Mouse (Mus musculus): ENCODE measurements around the gene Vwa3b. TPM values are rescaled to one million over a fixed set of nuclear protein-coding genes. Genes with fewer than 3 reads are reported as not detected.

Gene Vwa3b
- polyA plus RNA-seq (2015; fragmentation: Nextera tagmentation; extraction: Ambion mirVana) = 0.11 and 0.49 TPM in 2 replicates

- H3K4me3 ChIP-seq (ENCODE audit: low read length) = no peak within 1 kb of the TSS
- H3K36me3 ChIP-seq (ENCODE audit: control insufficient read depth, insufficient read depth) = no peaks in the 10 kb centered on the region
- H3K9ac ChIP-seq (ENCODE audit: low read length) = no peak within 1 kb of the TSS
- 79% methylated on average over 5 of the region's 5 CpGs for WGBS
- H3K4me1 ChIP-seq (ENCODE audit: control insufficient read depth, insufficient read depth, low read length) = 0 out of 2 replicates have a peak, but pooled peaks cover 3% of the 10 kb centered on the region
- peaks cover 2% of the 10 kb centered on the region; the same call in 1 of the 2 replicates for H3K27me3 ChIP-seq (ENCODE audit: control insufficient read depth, insufficient read depth, low read length)
- no peak within 1 kb of the TSS for H3K27ac ChIP-seq (ENCODE audit: low read length)
- ATAC-seq (replicated peaks; ENCODE audit: extremely low read depth, insufficient read depth, low FRiP score) = no peak
- no peak within 1 kb of the TSS for H3K4me2 ChIP-seq (ENCODE audit: low read depth, low read length)
- H3K9me3 ChIP-seq (replicated peaks; ENCODE audit: control insufficient read depth, low read length) = no peaks in the 10 kb centered on the region; the same call in 1 of the 2 replicates
Measured at GRCm38 (mm10) chr1:37025962-37026686, at the start of gene Vwa3b. TSS of gene Vwa3b (plus strand) at chr1:37026596.

- H3K9me3 ChIP-seq (replicated peaks; ENCODE audit: control insufficient read depth, low read length) = 0 out of 2 replicates have a peak, but pooled peaks cover 5% of the 10 kb centered on the region
- H3K36me3 ChIP-seq (ENCODE audit: control insufficient read depth, insufficient read depth) = no peaks in the 10 kb centered on the region
- no peak overlapping the region for H3K4me2 ChIP-seq (ENCODE audit: low read depth, low read length)
- no peaks in the 10 kb centered on the region for H3K4me1 ChIP-seq (ENCODE audit: control insufficient read depth, insufficient read depth, low read length)
- 63% methylated on average over 4 of the region's 4 CpGs for WGBS
- no peaks in the 10 kb centered on the region for H3K27me3 ChIP-seq (ENCODE audit: control insufficient read depth, insufficient read depth, low read length)
- no peak for ATAC-seq (replicated peaks; ENCODE audit: extremely low read depth, insufficient read depth, low FRiP score)
- H3K4me3 ChIP-seq (ENCODE audit: low read length) = no peak overlapping the region
- no peak overlapping the region for H3K27ac ChIP-seq (ENCODE audit: low read length)
- H3K9ac ChIP-seq (ENCODE audit: low read length) = no peak overlapping the region
Measured at GRCm38 (mm10) chr1:36976770-36977169, 49.6 kb upstream of the Vwa3b start.

GRCm38 (mm10) chr1:36982191-36982961, 44.0 kb upstream of the Vwa3b start:
- H3K4me3 ChIP-seq (ENCODE audit: low read length) = no peak overlapping the region
- no peak overlapping the region for H3K9ac ChIP-seq (ENCODE audit: low read length)
- no peak for ATAC-seq (replicated peaks; ENCODE audit: extremely low read depth, insufficient read depth, low FRiP score)
- H3K36me3 ChIP-seq (ENCODE audit: control insufficient read depth, insufficient read depth) = no peaks in the 10 kb centered on the region
- no peaks in the 10 kb centered on the region for H3K4me1 ChIP-seq (ENCODE audit: control insufficient read depth, insufficient read depth, low read length)
- WGBS = 74% methylated on average over 9 of the region's 9 CpGs
- no peaks in the 10 kb centered on the region for H3K27me3 ChIP-seq (ENCODE audit: control insufficient read depth, insufficient read depth, low read length)
- no peaks in the 10 kb centered on the region for H3K9me3 ChIP-seq (replicated peaks; ENCODE audit: control insufficient read depth, low read length)
- no peak overlapping the region for H3K27ac ChIP-seq (ENCODE audit: low read length)
- no peak overlapping the region for H3K4me2 ChIP-seq (ENCODE audit: low read depth, low read length)

GRCm38 (mm10) chr1:36983754-36984153, 42.6 kb upstream of the Vwa3b start:
- ATAC-seq (replicated peaks; ENCODE audit: extremely low read depth, insufficient read depth, low FRiP score) = no peak

GRCm38 (mm10) chr1:36984406-36984805, 42.0 kb upstream of the Vwa3b start:
- WGBS = 30% methylated on average over 6 of the region's 6 CpGs
- H3K27ac ChIP-seq (ENCODE audit: low read length) = no peak overlapping the region
- H3K27me3 ChIP-seq (ENCODE audit: control insufficient read depth, insufficient read depth, low read length) = no peaks in the 10 kb centered on the region
- ATAC-seq (replicated peaks; ENCODE audit: extremely low read depth, insufficient read depth, low FRiP score) = no peak
- H3K9me3 ChIP-seq (replicated peaks; ENCODE audit: control insufficient read depth, low read length) = no peaks in the 10 kb centered on the region
- H3K9ac ChIP-seq (ENCODE audit: low read length) = no peak overlapping the region
- no peak overlapping the region for H3K4me3 ChIP-seq (ENCODE audit: low read length)
- no peak overlapping the region for H3K4me2 ChIP-seq (ENCODE audit: low read depth, low read length)
- no peaks in the 10 kb centered on the region for H3K36me3 ChIP-seq (ENCODE audit: control insufficient read depth, insufficient read depth)
- H3K4me1 ChIP-seq (ENCODE audit: control insufficient read depth, insufficient read depth, low read length) = no peaks in the 10 kb centered on the region

More at GRCm38 (mm10) chr1:36983754-36984153, 42.6 kb upstream of the Vwa3b start:
- H3K9me3 ChIP-seq (replicated peaks; ENCODE audit: control insufficient read depth, low read length) = no peaks in the 10 kb centered on the region
- H3K4me3 ChIP-seq (ENCODE audit: low read length) = no peak overlapping the region
- WGBS = 49% methylated on average over 4 of the region's 4 CpGs
- no peak overlapping the region for H3K27ac ChIP-seq (ENCODE audit: low read length)
- no peaks in the 10 kb centered on the region for H3K27me3 ChIP-seq (ENCODE audit: control insufficient read depth, insufficient read depth, low read length)
- no peak overlapping the region for H3K9ac ChIP-seq (ENCODE audit: low read length)
- H3K4me2 ChIP-seq (ENCODE audit: low read depth, low read length) = no peak overlapping the region
- no peaks in the 10 kb centered on the region for H3K4me1 ChIP-seq (ENCODE audit: control insufficient read depth, insufficient read depth, low read length)
- no peaks in the 10 kb centered on the region for H3K36me3 ChIP-seq (ENCODE audit: control insufficient read depth, insufficient read depth)

- no peak overlapping the region for H3K4me2 ChIP-seq (ENCODE audit: low read depth, low read length)
- H3K27me3 ChIP-seq (ENCODE audit: control insufficient read depth, insufficient read depth, low read length) = no peaks in the 10 kb centered on the region
- H3K9me3 ChIP-seq (replicated peaks; ENCODE audit: control insufficient read depth, low read length) = no peaks in the 10 kb centered on the region
- no peaks in the 10 kb centered on the region for H3K36me3 ChIP-seq (ENCODE audit: control insufficient read depth, insufficient read depth)
- H3K4me3 ChIP-seq (ENCODE audit: low read length) = no peak overlapping the region
- H3K27ac ChIP-seq (ENCODE audit: low read length) = no peak overlapping the region
- WGBS = 61% methylated on average over 6 of the region's 6 CpGs
- no peak for ATAC-seq (replicated peaks; ENCODE audit: extremely low read depth, insufficient read depth, low FRiP score)
- H3K4me1 ChIP-seq (ENCODE audit: control insufficient read depth, insufficient read depth, low read length) = no peaks in the 10 kb centered on the region
- H3K9ac ChIP-seq (ENCODE audit: low read length) = no peak overlapping the region
Measured at GRCm38 (mm10) chr1:36985896-36986295, 40.5 kb upstream of the Vwa3b start.

- WGBS = 67% methylated on average over 14 of the region's 14 CpGs
- Histone ChIP-seq H3K4me1 (ENCODE audit: control insufficient read depth, insufficient read depth, low read length) (no peaks in the 10 kb centered on the region), H3K27ac (ENCODE audit: low read length) (no peak overlapping the region), H3K9me3 (replicated peaks; ENCODE audit: control insufficient read depth, low read length) (no peaks in the 10 kb centered on the region), H3K36me3 (ENCODE audit: control insufficient read depth, insufficient read depth) (no peaks in the 10 kb centered on the region), H3K4me2 (ENCODE audit: low read depth, low read length) (no peak overlapping the region), H3K27me3 (ENCODE audit: control insufficient read depth, insufficient read depth, low read length) (no peaks in the 10 kb centered on the region), H3K4me3 (ENCODE audit: low read length) (no peak overlapping the region), H3K9ac (ENCODE audit: low read length) (no peak overlapping the region)
- no peak for ATAC-seq (replicated peaks; ENCODE audit: extremely low read depth, insufficient read depth, low FRiP score)
Measured at GRCm38 (mm10) chr1:36986396-36987160, 39.8 kb upstream of the Vwa3b start.

GRCm38 (mm10) chr1:36987172-36988148, 38.9 kb upstream of the Vwa3b start:
- Histone ChIP-seq H3K4me2 (ENCODE audit: low read depth, low read length) (no peak overlapping the region), H3K4me3 (ENCODE audit: low read length) (no peak overlapping the region), H3K9ac (ENCODE audit: low read length) (no peak overlapping the region), H3K9me3 (replicated peaks; ENCODE audit: control insufficient read depth, low read length) (no peaks in the 10 kb centered on the region), H3K4me1 (ENCODE audit: control insufficient read depth, insufficient read depth, low read length) (no peaks in the 10 kb centered on the region), H3K27me3 (ENCODE audit: control insufficient read depth, insufficient read depth, low read length) (no peaks in the 10 kb centered on the region), H3K36me3 (ENCODE audit: control insufficient read depth, insufficient read depth) (no peaks in the 10 kb centered on the region), H3K27ac (ENCODE audit: low read length) (no peak overlapping the region)
- ATAC-seq (replicated peaks; ENCODE audit: extremely low read depth, insufficient read depth, low FRiP score) = no peak
- 74% methylated on average over 10 of the region's 10 CpGs for WGBS

All from heart, embryonic 16.5 days (tissue).